Mouse (Mus musculus) 3T3-L1 (cell line): ENCODE data around the gene Sec1.
A peak's percentile ranks its signal among the peaks of the same experiment; 100 is the strongest.

Source experiments
- DNase-seq: peaks from one replicate; pipeline ENCODE4 v3.0.0-alpha.2; 2015; ENCODE audit warnings: low read depth, low spot score

Sec1 gene

DNA sequence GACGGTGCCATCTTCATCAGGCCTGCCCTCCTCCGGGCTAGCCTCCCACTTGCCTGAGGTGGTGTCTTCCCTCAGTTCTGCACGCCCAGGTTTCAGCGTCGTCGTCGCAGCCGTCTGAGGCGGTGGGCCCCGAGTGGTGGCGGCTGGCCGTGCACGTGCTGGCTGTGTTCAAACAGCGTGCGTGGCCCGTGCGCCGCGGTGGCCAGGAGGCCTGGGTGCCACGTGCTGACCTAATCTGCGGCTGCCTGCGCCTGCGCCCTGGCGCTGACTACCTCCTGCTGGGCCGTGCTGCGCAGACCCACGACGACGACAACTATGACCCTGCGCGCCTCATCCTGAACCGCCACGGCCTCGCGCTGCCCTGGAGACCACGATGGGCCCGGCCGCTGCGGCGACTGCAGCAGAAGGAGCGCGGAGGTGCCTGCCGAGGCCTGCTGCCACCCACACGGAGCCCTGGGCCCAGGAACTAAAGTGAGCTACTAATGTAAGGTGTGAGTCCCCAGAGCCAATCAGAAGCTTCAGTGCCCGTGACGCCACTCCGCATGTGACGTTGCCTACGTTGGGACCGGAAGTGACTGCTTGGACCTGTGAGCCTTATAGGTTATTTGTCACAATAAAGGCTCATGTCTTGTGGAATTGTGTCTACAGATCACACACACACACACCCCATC lies at the start of gene Sec1:
Sec1 (minus strand) TSS at position 482 of the 671 bp plus-strand sequence.
- DNase-seq = no peak

DNA sequence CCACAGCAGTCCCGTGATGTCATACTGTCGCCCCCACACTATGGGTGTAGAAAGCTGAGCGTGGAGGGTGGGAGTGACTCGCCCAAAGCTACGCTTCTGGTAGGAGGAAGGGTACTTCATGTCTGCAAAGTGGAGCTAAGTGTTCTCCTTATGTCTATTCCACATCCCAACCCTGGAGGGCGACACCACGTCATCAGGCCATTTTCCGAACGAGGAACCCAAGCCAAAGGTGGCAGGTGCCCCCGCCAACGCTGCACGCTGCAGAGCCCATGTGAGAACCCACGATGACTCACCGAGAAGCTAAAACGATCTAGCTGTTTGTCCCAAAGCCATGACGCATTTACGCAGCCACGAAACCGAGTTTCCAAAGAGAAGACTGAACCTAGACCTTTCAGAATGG lies 48.1 kb upstream of the Sec1 start:
- DNase-seq = no peak

DNA sequence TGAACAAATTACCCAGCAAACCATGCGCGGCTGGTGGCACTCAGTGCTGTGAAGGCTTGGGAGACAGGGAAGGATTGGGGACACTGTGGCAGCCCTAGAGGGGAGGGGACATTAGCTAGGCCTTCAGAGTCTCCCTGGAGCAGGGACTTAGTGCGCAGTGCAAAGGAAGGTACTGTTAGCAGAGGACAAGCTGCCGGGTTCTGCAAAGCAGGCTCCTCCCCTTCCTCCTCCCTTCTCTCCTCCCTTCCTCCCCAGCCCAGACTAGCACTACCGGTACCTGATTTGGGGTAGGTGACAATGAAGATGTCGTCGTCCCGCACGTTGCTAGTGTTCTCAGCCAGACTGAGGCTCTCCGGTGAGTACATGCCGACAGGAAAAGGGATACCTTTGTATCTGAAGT lies 47.6 kb upstream of the Sec1 start:
- no peak for DNase-seq

- DNase-seq = no peak
Measured at GRCm38 (mm10) chr7:45741308-45741707, 47.1 kb upstream of the Sec1 start.

DNA sequence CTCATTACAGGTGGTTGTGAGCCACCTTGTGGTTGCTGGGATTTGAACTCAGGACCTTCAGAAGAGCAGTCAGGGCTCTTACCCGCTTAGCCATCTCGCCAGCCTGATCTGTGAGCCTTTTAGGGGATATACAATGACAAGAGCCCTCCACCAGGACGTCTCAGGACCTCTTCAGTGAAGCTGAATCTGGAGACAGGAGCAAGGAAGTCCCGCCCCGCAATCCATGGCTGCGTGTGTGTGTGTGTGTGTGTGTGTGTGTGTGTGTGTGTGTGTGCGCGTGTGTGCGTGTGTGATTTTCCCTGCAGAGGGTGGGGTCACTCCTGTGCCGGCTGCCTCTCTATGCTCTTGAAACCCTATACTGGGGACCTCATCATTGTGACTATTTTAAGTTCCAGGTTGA lies 45.6 kb upstream of the Sec1 start:
- DNase-seq = no peak

- peak; percentile 90 for DNase-seq
Measured at GRCm38 (mm10) chr7:45739162-45739763, 45.1 kb upstream of the Sec1 start.

- no peak for DNase-seq
Measured at GRCm38 (mm10) chr7:45733477-45733876, 39.3 kb upstream of the Sec1 start.

GRCm38 (mm10) chr7:45730727-45731431 lies 36.7 kb upstream of the Sec1 start:
- DNase-seq = peak; percentile 53

DNA sequence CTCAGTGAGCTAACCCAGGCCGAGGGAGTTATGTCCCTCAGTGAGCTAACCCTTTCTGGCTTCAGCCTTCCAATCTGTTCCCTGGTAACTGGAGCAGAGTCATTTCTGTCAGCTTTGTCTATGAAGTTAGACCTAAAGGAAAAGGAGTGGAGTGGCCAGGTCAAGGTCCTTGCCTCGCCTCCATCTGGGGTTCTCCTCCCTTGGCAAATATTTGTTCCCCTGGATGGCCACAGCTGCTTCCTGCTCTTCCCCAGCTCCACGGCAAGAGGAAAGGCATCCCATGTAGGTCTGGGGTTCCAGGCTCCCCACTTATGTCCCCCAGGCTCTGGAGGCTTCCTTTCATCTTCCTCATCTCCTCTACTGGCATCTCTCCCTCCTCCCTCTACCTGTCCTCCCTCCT lies 33.4 kb upstream of the Sec1 start:
- no peak for DNase-seq

DNA sequence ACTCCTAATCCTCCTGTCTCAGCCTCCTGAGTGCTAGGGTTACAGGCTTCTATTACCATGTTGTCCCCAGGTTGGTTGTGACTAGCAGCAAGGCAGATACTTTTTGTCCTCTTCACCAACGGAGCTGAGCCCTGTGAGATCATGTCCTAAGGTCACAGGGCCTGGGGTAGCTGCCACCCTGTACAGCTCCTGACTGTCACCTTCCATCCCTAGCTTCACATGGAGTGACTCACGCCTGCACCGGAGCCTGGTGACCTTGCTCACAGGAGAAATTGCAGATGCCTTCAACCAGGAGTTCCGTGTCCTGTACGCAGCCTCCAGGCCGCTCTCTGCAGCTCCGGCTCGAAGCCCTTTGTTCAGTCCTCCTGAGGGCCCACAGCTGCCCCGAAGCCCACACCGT lies 32.2 kb upstream of the Sec1 start:
- no peak for DNase-seq

DNA sequence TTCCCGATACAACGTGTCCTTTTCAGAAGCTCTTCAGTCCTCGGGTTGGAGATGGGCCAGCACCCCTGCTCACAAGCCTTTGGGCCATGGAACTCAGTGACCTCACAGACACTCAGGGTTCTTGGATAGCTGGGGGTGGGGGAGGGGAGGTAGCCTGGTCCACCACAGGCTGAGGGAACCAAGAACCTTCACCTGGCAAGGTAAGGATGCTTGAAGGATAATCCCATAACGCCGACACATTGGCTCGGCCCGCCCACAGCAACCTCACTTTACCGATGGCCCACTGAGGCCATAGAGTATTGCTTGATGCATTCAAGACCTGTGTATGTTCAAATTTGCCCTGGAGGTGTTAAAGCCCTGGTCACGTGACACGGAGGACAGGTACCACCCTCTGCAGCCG lies 31.5 kb upstream of the Sec1 start, which contains the start of gene Spaca4:
Spaca4 (minus strand) TSS at position 101 of the 400 bp plus-strand sequence.
- no peak for DNase-seq

DNA sequence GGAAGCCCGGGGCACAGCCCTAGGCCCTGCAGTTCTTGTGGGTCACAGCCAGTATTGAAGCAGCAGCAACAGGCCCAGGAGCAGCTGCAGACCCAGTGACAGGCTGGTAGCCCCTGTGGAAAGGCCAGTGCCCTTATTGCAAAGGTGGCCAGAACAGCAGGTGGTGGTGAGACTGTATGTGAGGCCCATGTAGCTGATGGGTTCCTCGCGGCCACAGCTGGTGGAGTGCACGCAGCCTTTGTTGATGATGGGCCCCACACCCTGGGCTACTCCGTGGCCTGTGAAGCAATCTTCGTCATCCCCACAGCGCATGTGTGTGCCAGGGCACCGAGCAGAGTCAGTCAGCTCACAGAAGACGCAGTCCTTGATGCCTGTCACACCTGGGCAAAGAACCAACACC lies 30.9 kb upstream of the Sec1 start:
- DNase-seq = no peak

DNA sequence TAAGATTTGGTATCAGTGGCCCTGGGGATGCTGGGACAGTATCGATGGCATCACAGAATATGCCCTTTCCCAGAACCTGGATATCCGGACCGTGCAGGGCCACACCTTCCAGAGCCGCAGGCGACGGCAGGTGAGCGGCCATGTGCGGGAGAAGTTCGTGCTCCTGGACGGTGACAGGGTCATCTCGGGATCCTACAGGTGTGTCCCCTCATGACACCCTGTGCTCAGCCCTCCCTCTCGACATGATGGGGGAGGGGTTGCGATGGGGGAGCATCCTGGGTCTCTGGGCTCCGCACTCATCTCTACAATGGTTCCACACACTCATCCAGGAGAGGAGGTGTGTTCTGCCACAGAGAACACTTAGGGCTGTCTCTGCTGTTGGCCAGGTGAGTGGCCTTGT lies 29.6 kb upstream of the Sec1 start:
- no peak for DNase-seq

DNA sequence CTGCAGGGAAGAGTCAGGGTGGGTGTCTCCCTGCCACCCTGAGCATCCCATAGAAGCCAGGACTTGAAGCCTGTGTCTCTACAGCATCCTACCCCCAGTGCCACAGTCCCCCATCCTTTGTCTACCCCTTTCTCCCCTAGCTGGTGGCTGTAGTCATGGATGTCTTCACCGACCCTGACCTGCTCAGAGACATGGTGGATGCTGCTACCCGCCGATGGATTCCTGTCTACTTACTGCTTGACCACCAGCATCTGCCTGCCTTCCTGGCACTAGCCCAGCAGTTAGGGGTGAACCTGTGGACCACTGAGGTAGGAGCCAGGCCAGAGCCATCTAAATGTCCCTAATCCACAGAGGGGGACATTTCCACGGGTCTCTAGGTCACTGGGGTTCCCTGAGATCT lies 29.1 kb upstream of the Sec1 start:
- no peak for DNase-seq

GRCm38 (mm10) chr7:45722348-45722713 lies 28.1 kb upstream of the Sec1 start:
- no peak for DNase-seq

GRCm38 (mm10) chr7:45721642-45722347 lies 27.6 kb upstream of the Sec1 start:
- no peak for DNase-seq

GRCm38 (mm10) chr7:45721234-45721571 lies 27.0 kb upstream of the Sec1 start:
- no peak for DNase-seq

DNA sequence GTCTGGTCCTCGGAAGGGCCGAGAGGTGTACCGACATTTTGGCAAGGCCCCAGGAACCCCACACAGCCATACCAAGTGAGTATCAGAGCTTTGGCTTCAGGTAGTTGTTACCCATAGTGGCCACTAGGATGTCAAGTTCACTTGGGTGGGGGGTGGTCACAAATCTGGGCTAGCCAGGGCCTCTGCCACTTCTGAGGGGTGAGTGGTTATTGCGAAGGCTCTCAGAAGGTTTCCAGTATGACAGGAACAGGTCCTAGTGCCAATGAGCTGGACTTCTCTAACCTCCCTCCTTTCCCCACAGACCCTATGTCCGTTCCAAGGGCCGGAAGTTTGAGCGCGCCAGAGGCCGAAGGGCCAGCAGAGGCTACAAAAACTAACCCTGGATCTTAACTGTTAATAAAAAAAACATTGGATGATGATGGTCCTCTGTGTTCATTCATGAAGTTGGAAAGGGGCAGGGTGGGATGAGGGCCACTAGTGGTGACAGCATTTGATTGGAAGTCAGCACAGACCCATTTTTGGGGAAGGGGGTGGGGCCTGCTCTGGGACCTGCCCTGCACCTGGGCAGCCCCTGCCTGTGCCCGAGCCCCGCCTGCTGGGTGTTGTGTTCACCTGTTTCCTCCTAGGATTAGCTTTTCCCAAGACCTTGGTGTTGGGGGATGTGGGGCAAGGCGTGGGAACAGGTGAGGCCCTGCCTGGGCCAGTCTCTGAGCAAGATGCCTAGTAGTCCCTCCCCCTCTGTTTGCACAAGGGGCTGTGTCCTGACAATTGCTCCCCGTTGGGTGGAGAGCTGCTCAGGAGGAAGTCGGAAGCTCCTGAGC lies 26.4 kb upstream of the Sec1 start, which contains the start of gene Fam83e:
Fam83e (plus strand) TSS at position 800 of the 821 bp plus-strand sequence.
- no peak for DNase-seq

GRCm38 (mm10) chr7:45719738-45720412 lies 25.7 kb upstream of the Sec1 start:
- no peak for DNase-seq

DNA sequence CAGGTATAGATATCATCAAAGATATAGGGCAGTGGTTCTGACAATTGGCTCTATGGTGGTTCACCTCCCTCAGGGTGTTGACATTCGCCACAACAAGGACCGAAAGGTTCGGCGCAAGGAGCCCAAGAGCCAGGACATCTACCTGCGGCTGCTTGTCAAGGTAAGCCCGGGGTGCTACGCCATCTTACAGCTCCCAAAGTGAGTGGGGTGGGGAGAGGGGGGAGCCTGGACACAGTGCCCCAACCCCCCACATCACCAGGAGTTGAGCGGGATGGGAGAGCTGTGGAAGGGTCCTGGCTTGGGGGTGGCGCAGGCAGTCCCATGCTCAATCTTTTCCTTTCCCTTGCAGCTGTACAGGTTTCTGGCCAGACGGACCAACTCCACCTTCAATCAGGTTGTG lies 25.0 kb upstream of the Sec1 start:
- DNase-seq = no peak

DNA sequence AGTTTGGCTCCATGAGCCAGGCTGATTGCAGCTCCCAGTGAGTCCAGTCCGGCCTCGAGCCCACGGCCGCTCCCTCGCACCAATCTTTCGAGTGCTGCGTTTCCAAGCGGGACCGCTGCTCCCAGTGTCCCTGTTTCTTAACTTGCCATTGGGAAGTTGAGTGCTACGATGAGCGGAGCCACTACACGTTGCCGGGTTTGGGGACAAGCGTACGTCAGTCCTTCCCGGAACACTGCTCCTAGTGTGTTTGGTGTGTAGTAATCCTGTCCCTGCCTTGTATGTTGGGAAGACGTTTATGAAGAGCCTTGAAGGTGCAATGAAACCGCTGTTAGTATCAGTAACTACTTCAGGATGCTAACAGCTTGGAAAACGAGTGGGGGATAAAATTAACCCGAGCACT lies 24.1 kb upstream of the Sec1 start:
- DNase-seq = peak; percentile 32
